Mouse (Mus musculus) spleen, adult 12 weeks (tissue): ENCODE results near the gene Pdss2.

Source experiments
- DNase-seq: peaks from one replicate; pipeline ENCODE4 v3.0.0; 2022; ENCODE audit warnings: low spot score

The Pdss2 gene

GRCm38 (mm10) chr10:43220910-43221625, at the start of gene Pdss2:
Gene Pdss2, plus strand, starts transcription at chr10:43221486.
- DNase-seq: peak; percentile 88

GRCm38 (mm10) chr10:43172066-43172465, 49.2 kb upstream of the Pdss2 start:
- no peak for DNase-seq

GRCm38 (mm10) chr10:43172554-43172953, 48.7 kb upstream of the Pdss2 start:
- DNase-seq: no peak

- no peak for DNase-seq
Measured at GRCm38 (mm10) chr10:43173141-43173827, 48.0 kb upstream of the Pdss2 start.

- DNase-seq: no peak
Measured at GRCm38 (mm10) chr10:43173828-43174325, 47.4 kb upstream of the Pdss2 start.

GRCm38 (mm10) chr10:43174326-43175155, 46.7 kb upstream of the Pdss2 start, which contains the start of the genes Sobp and 9030612E09Rik:
Gene Sobp, minus strand, starts transcription at chr10:43174530.
Gene 9030612E09Rik, plus strand, starts transcription at chr10:43174704.
- no peak for DNase-seq

- no peak for DNase-seq
Measured at GRCm38 (mm10) chr10:43175156-43175601, 46.1 kb upstream of the Pdss2 start.

- DNase-seq: no peak
Measured at GRCm38 (mm10) chr10:43180313-43180912, 40.9 kb upstream of the Pdss2 start.

- no peak for DNase-seq
Measured at GRCm38 (mm10) chr10:43200206-43200605, 21.1 kb upstream of the Pdss2 start.

- no peak for DNase-seq
Measured at GRCm38 (mm10) chr10:43203865-43204264, 17.4 kb upstream of the Pdss2 start.

GRCm38 (mm10) chr10:43211866-43212265, 9.4 kb upstream of the Pdss2 start:
- DNase-seq: peak; percentile 37

- DNase-seq: no peak
Measured at GRCm38 (mm10) chr10:43217361-43217900, 3.9 kb upstream of the Pdss2 start.

- DNase-seq: no peak
Measured at GRCm38 (mm10) chr10:43220479-43220878, 807 bp upstream of the Pdss2 start.

- DNase-seq: no peak
Measured at GRCm38 (mm10) chr10:43221659-43222058, 373 bp downstream of the Pdss2 start.

GRCm38 (mm10) chr10:43223391-43223790, 2.1 kb downstream of the Pdss2 start:
- DNase-seq: no peak

GRCm38 (mm10) chr10:43226391-43226790, 5.1 kb downstream of the Pdss2 start:
- no peak for DNase-seq

GRCm38 (mm10) chr10:43229236-43229635, 8.0 kb downstream of the Pdss2 start:
- DNase-seq: no peak

- DNase-seq: no peak
Measured at GRCm38 (mm10) chr10:43234522-43234921, 13.2 kb downstream of the Pdss2 start.

GRCm38 (mm10) chr10:43235011-43235410, 13.7 kb downstream of the Pdss2 start:
- DNase-seq: no peak

GRCm38 (mm10) chr10:43235758-43236669, 14.7 kb downstream of the Pdss2 start:
- no peak for DNase-seq
